Mouse (Mus musculus) ES-E14 (cell line): Measurements from ENCODE around the gene 1700034J05Rik. TPM values are rescaled to one million over a fixed set of nuclear protein-coding genes. Genes with fewer than 3 reads are reported as not detected.

ENCODE experiments used
- DNase-seq: peaks from one replicate; pipeline ENCODE4 v3.0.0-alpha.2; 2013; ENCODE audit warnings: low read depth, low spot score
- H3K27ac ChIP-seq: 2 replicates; pipeline ENCODE4 v1.5.1; 2012; ENCODE audit warnings: low read depth, mild to moderate bottlenecking, low read length, moderate library complexity, mixed read lengths; ENCODE audit not compliant: poor library complexity, insufficient read depth, severe bottlenecking
- H3K36me3 ChIP-seq: 2 replicates; pipeline ENCODE4 v1.6.1; 2012; ENCODE audit warnings: mild to moderate bottlenecking, low read length, moderate library complexity, mixed read lengths; ENCODE audit not compliant: control insufficient read depth, poor library complexity, insufficient read depth, severe bottlenecking
- H3K4me1 ChIP-seq, 2 experiments: fragments of 150-350 bp in 1 of 2; sonication (generic) in 1 of 2; 2 replicates each; pipeline ENCODE4 v1.6.1; 2012; ENCODE audit warnings: low read length in 2 of 2, mild to moderate bottlenecking in 1 of 2, mixed read lengths in 1 of 2; ENCODE audit not compliant: control insufficient read depth in 2 of 2, insufficient read depth in 2 of 2, poor library complexity in 1 of 2
- H3K4me3 ChIP-seq, 2 experiments: fragments of 150-350 bp in 1 of 2; sonication (generic) in 1 of 2; 2 replicates each; pipeline ENCODE4 v1.5.1; 2012; ENCODE audit warnings: low read length in 2 of 2, low read depth in 1 of 2, mild to moderate bottlenecking in 1 of 2, mixed read lengths in 1 of 2; ENCODE audit not compliant: insufficient read depth in 1 of 2, poor library complexity in 1 of 2, severe bottlenecking in 1 of 2
- H3K9ac ChIP-seq: 2 replicates; pipeline ENCODE4 v1.6.1; 2012; ENCODE audit warnings: low read depth, mild to moderate bottlenecking, low read length, mixed read lengths; ENCODE audit not compliant: poor library complexity, insufficient read depth, severe bottlenecking
- H3K9me3 ChIP-seq: fragments of 150-350 bp; sonication (generic); 2 replicates; pipeline ENCODE4 v1.6.1; 2012; ENCODE audit warnings: low read depth, mild to moderate bottlenecking, low read length; ENCODE audit not compliant: control insufficient read depth, insufficient read depth
- CHD2 ChIP-seq: IDR thresholded peaks from 2 replicates; pipeline ENCODE4 v1.6.1; 2014; ENCODE audit warnings: mild to moderate bottlenecking, low read depth, low read length, inconsistent platforms
- HCFC1 ChIP-seq: IDR thresholded peaks from 2 replicates; pipeline ENCODE4 v1.6.1; 2012; ENCODE audit warnings: low read length, inconsistent platforms, borderline replicate concordance; ENCODE audit not compliant: insufficient read depth
- MAFK ChIP-seq: IDR thresholded peaks from 2 replicates; pipeline ENCODE4 v1.6.1; 2014; ENCODE audit warnings: mild to moderate bottlenecking, low read depth, low read length, inconsistent platforms; ENCODE audit not compliant: insufficient read depth
- ZC3H11A ChIP-seq: IDR thresholded peaks from 2 replicates; pipeline ENCODE4 v1.6.1; 2012; ENCODE audit warnings: low read depth, mild to moderate bottlenecking, inconsistent platforms, low read length, borderline replicate concordance
- ZNF384 ChIP-seq: IDR thresholded peaks from 2 replicates; pipeline ENCODE4 v1.6.1; 2012; ENCODE audit warnings: low read depth, low read length, inconsistent platforms
- in situ Hi-C, 2 experiments: fragments of 600-800 bp; cut with MboI; formaldehyde crosslinking; loops; one replicate each; pipeline ENCODE4 v1.15.1; 2025; ENCODE audit warnings: low sequenced_read_pairs in 2 of 2, inconsistent platforms in 1 of 2; ENCODE audit not compliant: unreplicated experiment in 2 of 2
- total RNA-seq: library from RNA; depleted of rRNA; stranded (reverse); fragments of 300-350 nt; gene quantifications from 2 replicates; pipeline ENCODE4 v1.2.3, GENCODE M21; 2012

1700034J05Rik gene
- total RNA-seq, 1 experiment, result 0.22 TPM

DNA sequence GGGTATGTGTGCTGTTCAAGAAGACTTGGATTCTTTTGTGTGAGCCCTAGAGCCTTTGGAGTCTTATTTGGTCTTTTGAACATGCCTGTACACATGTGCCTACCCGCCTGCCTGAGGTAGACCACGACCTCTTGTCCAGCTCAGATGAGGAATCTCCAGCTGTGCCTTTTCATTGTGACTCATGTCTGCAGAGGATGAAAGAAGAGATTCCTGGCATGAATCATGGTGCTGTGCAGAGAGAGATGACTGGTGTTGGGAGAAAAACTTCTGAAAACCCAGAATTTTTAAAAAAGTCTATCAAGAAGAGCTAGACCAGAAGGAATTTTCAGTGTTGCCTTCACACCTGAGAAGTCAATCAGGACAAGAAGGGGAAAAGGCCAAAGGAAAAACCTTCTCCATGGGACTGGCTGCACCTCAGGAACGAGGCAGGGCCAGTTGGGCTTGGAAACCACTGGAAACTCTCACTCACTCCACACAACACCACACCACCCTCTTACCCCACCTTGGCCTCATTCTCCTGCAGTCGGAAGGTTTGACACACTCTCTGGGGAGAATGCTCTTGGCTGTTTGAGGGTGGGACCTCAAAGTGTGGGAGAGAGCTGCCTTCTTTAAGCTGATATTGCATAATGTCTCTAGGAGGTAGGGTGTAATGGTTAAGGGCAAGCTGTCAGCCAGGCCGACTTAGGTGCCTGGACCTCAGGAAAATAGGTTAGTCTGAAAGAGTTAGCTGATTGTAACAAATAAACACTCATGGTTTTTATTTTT lies 44.3 kb downstream of the 1700034J05Rik start:
- DNase-seq, result no peak
- no peaks in the 10 kb centered on the region for H3K9me3 ChIP-seq
- peaks cover 2 to 3% of the 10 kb centered on the region in 2 experiments; a peak in 2 of 4 replicates for H3K4me1 ChIP-seq
- TF ChIP-seq ZNF384 (no peak), MAFK (no peak), CHD2 (no peak), ZC3H11A (no peak), HCFC1 (no peak)
- no peaks in the 10 kb centered on the region for H3K36me3 ChIP-seq
- H3K4me3 ChIP-seq, result no peak overlapping the region
- in situ Hi-C loops, result no loop called here
- H3K27ac ChIP-seq, result no peak overlapping the region
- no peak overlapping the region for H3K9ac ChIP-seq

DNA sequence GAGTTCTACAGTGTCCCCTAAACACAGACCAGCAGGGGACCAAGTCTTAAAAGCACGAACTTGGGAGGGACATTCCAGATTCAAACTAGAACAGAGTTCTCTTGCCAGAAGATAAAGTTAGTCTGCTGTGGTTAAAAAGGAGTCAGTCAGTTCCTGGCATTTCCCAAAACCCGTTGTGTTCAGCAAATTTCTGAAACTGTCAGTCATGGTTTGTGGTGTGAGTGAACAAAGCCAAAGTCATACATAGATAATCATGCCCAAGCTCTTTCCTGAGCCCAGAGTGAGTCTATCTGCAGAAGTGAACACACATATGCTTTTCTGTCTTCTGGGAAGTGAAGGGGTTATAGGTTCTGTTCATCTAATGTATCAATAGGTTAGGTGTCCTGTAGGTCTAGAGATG lies 45.4 kb downstream of the 1700034J05Rik start:
- no peak overlapping the region for H3K4me3 ChIP-seq
- no peak for DNase-seq
- H3K9ac ChIP-seq, result no peak overlapping the region
- TF ChIP-seq MAFK (no peak), HCFC1 (no peak), ZC3H11A (no peak), ZNF384 (no peak), CHD2 (no peak)
- H3K4me1 ChIP-seq, result peaks cover 2 to 3% of the 10 kb centered on the region in 2 experiments; a peak in 2 of 4 replicates
- H3K36me3 ChIP-seq, result no peaks in the 10 kb centered on the region
- H3K9me3 ChIP-seq, result no peaks in the 10 kb centered on the region
- in situ Hi-C loops, result no loop called here
- H3K27ac ChIP-seq, result no peak overlapping the region

DNA sequence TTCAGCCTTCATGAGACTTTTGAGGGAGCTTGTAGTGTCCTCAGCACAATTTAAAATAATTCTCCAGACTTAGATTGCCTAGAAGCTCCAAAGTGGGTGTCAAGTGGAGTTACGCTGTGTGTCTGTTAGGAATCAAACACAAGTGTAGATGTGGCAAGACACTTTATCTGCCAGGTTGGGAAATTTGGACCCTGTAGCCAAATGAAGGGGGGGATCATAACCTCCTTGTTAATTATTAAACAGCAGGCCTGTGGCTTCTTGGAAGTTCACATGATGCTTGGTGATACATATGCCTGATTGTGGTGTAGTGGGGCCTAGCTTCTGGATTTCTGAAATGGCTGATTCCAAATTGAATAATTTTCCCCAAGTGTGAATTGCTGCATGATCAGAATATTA lies 46.4 kb downstream of the 1700034J05Rik start:
- TF ChIP-seq HCFC1, result no peak
- TF ChIP-seq MAFK, result no peak
- no peak for TF ChIP-seq CHD2
- no peak for TF ChIP-seq ZC3H11A
- TF ChIP-seq ZNF384, result no peak
- no peaks in the 10 kb centered on the region for H3K9me3 ChIP-seq
- H3K36me3 ChIP-seq, result no peaks in the 10 kb centered on the region
- no peak overlapping the region for H3K4me3 ChIP-seq
- in situ Hi-C loops, result no loop called here
- no peak overlapping the region for H3K9ac ChIP-seq
- H3K27ac ChIP-seq, result no peak overlapping the region
- H3K4me1 ChIP-seq, result peaks cover 0 to under 1% of the 10 kb centered on the region in 2 experiments; a peak in 1 of 4 replicates
- DNase-seq, result no peak

DNA sequence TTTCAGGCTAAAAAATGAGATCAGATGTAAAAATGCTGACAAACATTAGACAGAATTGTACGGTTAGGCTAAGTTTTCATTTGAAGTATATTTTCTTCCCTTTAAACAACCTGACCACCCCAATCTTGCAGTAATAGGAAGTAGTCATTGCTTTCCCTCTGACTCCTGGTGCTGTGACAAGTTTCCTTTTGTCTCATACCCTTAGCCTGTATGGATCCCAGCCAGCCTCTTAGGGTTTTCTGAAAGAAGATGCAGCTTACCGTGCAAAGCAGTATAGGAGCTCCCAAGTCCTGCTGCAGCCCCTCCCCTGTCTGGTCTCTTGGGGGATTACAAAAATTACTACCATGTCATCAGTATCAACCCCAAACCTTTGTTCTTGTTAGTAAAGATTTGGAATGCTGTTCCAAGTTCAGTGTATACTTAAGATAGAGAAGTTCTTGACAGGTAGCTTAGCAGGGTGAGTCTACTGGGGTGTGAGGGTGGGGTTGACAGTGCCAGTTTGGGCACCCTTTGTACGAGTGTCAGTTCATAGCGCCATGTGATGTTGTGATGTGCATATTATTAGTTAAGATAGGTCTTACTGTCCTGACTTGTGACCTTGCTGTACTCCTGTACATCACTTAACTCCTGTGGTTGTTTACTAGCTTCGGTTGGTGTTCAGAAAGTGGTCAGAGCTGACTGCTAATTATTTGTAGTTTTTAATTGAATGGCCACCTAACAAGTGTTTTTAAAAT lies 47.0 kb downstream of the 1700034J05Rik start:
- in situ Hi-C loops, result no loop called here
- DNase-seq, result no peak
- Histone ChIP-seq H3K9me3 (no peaks in the 10 kb centered on the region), H3K36me3 (no peaks in the 10 kb centered on the region), H3K4me1 (no peaks in the 10 kb centered on the region), H3K9ac (no peak overlapping the region), H3K4me3 (no peak overlapping the region), H3K27ac (no peak overlapping the region)
- TF ChIP-seq CHD2 (no peak), ZC3H11A (no peak), ZNF384 (no peak), MAFK (no peak), HCFC1 (no peak)
